Mouse (Mus musculus) MEL (cell line): ENCODE results near the gene 1600012H06Rik.

Source experiments
- CHD2 ChIP-seq: IDR thresholded peaks from 2 replicates; pipeline ENCODE4 v1.6.1; 2011; ENCODE audit warnings: low read length, improper control_type of control experiment
- CTCF ChIP-seq, 3 experiments: IDR thresholded peaks in 2 of 3; conservative IDR thresholded peaks in 1 of 3; 2 replicates each; pipeline ENCODE4 v1.5.1; 2011 to 2012; ENCODE audit warnings: low read length in 3 of 3, low read depth in 2 of 3, mild to moderate bottlenecking in 2 of 3, improper control_type of control experiment in 1 of 3, inconsistent platforms in 1 of 3, mixed read lengths in 1 of 3, moderate library complexity in 1 of 3; ENCODE audit not compliant: control insufficient read depth in 1 of 3, insufficient read depth in 1 of 3, poor library complexity in 1 of 3, severe bottlenecking in 1 of 3
- E2F4 ChIP-seq: IDR thresholded peaks from 2 replicates; pipeline ENCODE4 v1.6.1; 2011; ENCODE audit warnings: low read depth, low read length, improper control_type of control experiment, borderline replicate concordance
- EP300 ChIP-seq, 2 experiments: IDR thresholded peaks; 2 replicates each; pipeline ENCODE4 v1.6.1; 2011; ENCODE audit warnings: improper control_type of control experiment in 2 of 2, low read length in 2 of 2, low read depth in 1 of 2, mild to moderate bottlenecking in 1 of 2
- GATA1 ChIP-seq: IDR thresholded peaks from 2 replicates; pipeline ENCODE4 v1.6.1; 2011; ENCODE audit warnings: low read depth, low read length, improper control_type of control experiment
- MAZ ChIP-seq: IDR thresholded peaks from 2 replicates; pipeline ENCODE4 v1.6.1; 2012; ENCODE audit warnings: low read depth, mild to moderate bottlenecking, inconsistent platforms, low read length, improper control_type of control experiment
- MEF2A ChIP-seq: IDR thresholded peaks from 2 replicates; pipeline ENCODE4 v1.6.1; 2014; ENCODE audit warnings: low read depth, mild to moderate bottlenecking, inconsistent platforms, low read length, improper control_type of control experiment; ENCODE audit not compliant: poor library complexity, insufficient replicate concordance, severe bottlenecking; ENCODE audit errors: extremely low read depth
- NELFE ChIP-seq: IDR thresholded peaks from 2 replicates; pipeline ENCODE4 v1.6.1; 2011; ENCODE audit warnings: low read depth, low read length, improper control_type of control experiment
- POLR2A ChIP-seq, 2 experiments: IDR thresholded peaks; 2 replicates each; pipeline ENCODE4 v1.6.1; 2011 to 2012; ENCODE audit warnings: low read length in 2 of 2, mild to moderate bottlenecking in 2 of 2, control low read depth in 1 of 2, improper control_type of control experiment in 1 of 2, low read depth in 1 of 2, moderate library complexity in 1 of 2; ENCODE audit not compliant: control insufficient read depth in 1 of 2, insufficient read depth in 1 of 2, poor library complexity in 1 of 2
- POLR2AphosphoS5 ChIP-seq: IDR thresholded peaks from 2 replicates; pipeline ENCODE4 v1.6.1; 2012; ENCODE audit warnings: low read depth, borderline replicate concordance, mild to moderate bottlenecking, inconsistent platforms, low read length, moderate library complexity, mixed read lengths
- RCOR1 ChIP-seq: IDR thresholded peaks from 2 replicates; pipeline ENCODE4 v1.6.1; 2012; ENCODE audit warnings: low read depth, mild to moderate bottlenecking, inconsistent platforms, low read length, improper control_type of control experiment

- no peak for TF ChIP-seq GATA1
- TF ChIP-seq CTCF (IDR thresholded peaks at IDR 0.05 in 2 of 3, conservative IDR thresholded peaks at IDR 0.05 in 1 of 3; ENCODE audit: control insufficient read depth in 1 of 3, insufficient read depth in 1 of 3, low read depth in 2 of 3, low read length in 3 of 3, poor library complexity in 1 of 3, severe bottlenecking in 1 of 3): no peak
- no peak for TF ChIP-seq CHD2
- no peak for TF ChIP-seq POLR2A (IDR thresholded peaks at IDR 0.05; ENCODE audit: control insufficient read depth in 1 of 2, insufficient read depth in 1 of 2, low read depth in 1 of 2, low read length in 2 of 2, poor library complexity in 1 of 2)
- no peak for TF ChIP-seq RCOR1
- no peak for TF ChIP-seq NELFE
- TF ChIP-seq EP300 (IDR thresholded peaks at IDR 0.05; ENCODE audit: low read depth in 1 of 2, low read length in 2 of 2): no peak
- no peak for TF ChIP-seq POLR2AphosphoS5
- TF ChIP-seq MAZ: no peak
- TF ChIP-seq E2F4: no peak
- TF ChIP-seq MEF2A: no peak
Observed at GRCm38 (mm10) chr17:14898972-14899371, 44.0 kb upstream of the 1600012H06Rik start.
